Comparison of ENCODE assay signal across 10 mouse cellular contexts in the genomic region with DNA sequence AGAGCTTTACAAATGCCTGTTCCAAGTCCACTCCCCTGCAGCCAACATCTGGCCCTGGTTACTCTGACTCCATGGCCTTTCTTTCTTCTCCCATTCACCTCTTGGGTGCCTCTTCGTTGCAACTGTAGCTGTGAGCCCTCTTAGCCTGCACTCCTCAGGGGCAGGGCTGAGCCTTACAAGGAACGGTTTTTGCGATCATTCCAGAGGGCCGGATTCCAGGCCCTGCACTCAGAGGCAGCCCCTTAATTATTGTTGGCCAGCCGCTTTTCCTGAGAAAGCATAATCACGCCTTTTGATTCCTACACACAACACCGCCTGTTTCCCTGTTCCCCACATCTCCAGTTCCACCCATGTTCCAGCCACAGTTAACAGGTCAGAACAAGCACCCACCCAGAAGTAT. TPM values are rescaled to one million over a fixed set of nuclear protein-coding genes. Genes with fewer than 3 reads are reported as not detected.
DNase-seq lines count a peak whose midpoint lies in the region; ATAC-seq and TF ChIP-seq lines count a peak whose summit lies in the region.
"Had no signal": no experiment of that assay in that cellular context is flagged by ENCODE, and none has a peak within 500 bp of the region (broad histone marks: within the 10 kb centered on the region; RNA-seq: fewer than 3 reads in every experiment).

No protein-coding gene starts in this region.

- DNase-seq in kidney, postnatal 36 days = no peak
- peak; percentile 57 for DNase-seq in gastrocnemius, postnatal 25 days
- peak; percentile 69 for DNase-seq in heart, postnatal 4 days
- DNase-seq in lung, postnatal 14 days = peak; percentile 47
- DNase-seq in hindbrain, embryonic 10.5 days (ENCODE audit: low spot score) = no peak
- DNase-seq in left cerebral cortex, adult 2 months (ENCODE audit: extremely low spot score in 1 of 2, low spot score in 2 of 2) = no peak
- DNase-seq in embryo, embryonic 10.5 days (ENCODE audit: low spot score) = no peak
- DNase-seq: adrenal gland, postnatal 14 days had no signal

- H3K36me3 ChIP-seq in kidney, embryonic 15.5 days = peaks cover 14% of the 10 kb centered on the region
- no peaks in the 10 kb centered on the region for H3K36me3 ChIP-seq in hindbrain, embryonic 10.5 days
- H3K36me3 ChIP-seq: hindbrain, embryonic 12.5 days had no signal

- no peaks in the 10 kb centered on the region for H3K9me3 ChIP-seq in kidney, embryonic 15.5 days (replicated peaks)
- H3K9me3 ChIP-seq in hindbrain, embryonic 10.5 days = no peaks in the 10 kb centered on the region
- H3K9me3 ChIP-seq: hindbrain, embryonic 12.5 days had no signal

- H3K27ac ChIP-seq in kidney, embryonic 15.5 days = peak overlapping the region; percentile 75
- no peak overlapping the region for H3K27ac ChIP-seq in hindbrain, embryonic 10.5 days
- H3K27ac ChIP-seq in left cerebral cortex, adult 2 months = no peak overlapping the region
- H3K27ac ChIP-seq: hindbrain, embryonic 12.5 days had no signal

- WGBS in kidney, embryonic 15.5 days = 43% methylated on average over 7 of the region's 7 CpGs
- 70% methylated on average over 7 of the region's 7 CpGs for WGBS in hindbrain, embryonic 10.5 days

- no peak; the same call in 1 of the 2 replicates for ATAC-seq in kidney, embryonic 15.5 days (replicated peaks; ENCODE audit: low FRiP score)

- no peak overlapping the region for H3K4me2 ChIP-seq in kidney, embryonic 15.5 days
- H3K4me2 ChIP-seq: hindbrain, embryonic 12.5 days had no signal

- TF ChIP-seq CTCF in left cerebral cortex, adult 2 months (IDR thresholded peaks at IDR 0.05) = no peak

- H3K27me3 ChIP-seq in kidney, embryonic 15.5 days = no peaks in the 10 kb centered on the region
- H3K27me3 ChIP-seq in hindbrain, embryonic 10.5 days (ENCODE audit: insufficient read depth, poor library complexity, severe bottlenecking) = no peaks in the 10 kb centered on the region
- H3K27me3 ChIP-seq: hindbrain, embryonic 12.5 days had no signal

- H3K4me1 ChIP-seq in kidney, embryonic 15.5 days = peaks cover 75% of the 10 kb centered on the region
- H3K4me1 ChIP-seq in hindbrain, embryonic 10.5 days (replicated peaks) = 0 out of 2 replicates have a peak, but pooled peaks cover 10% of the 10 kb centered on the region

- H3K4me3 ChIP-seq in kidney, embryonic 15.5 days (replicated peaks) = no peak overlapping the region
- no peak overlapping the region for H3K4me3 ChIP-seq in hindbrain, embryonic 10.5 days
- H3K4me3 ChIP-seq in left cerebral cortex, adult 2 months = no peak overlapping the region
- H3K4me3 ChIP-seq: hindbrain, embryonic 12.5 days had no signal

- intact Hi-C loops in left cerebral cortex, adult 2 months (cut with DNase I) = no loop called here

- no peak overlapping the region for H3K9ac ChIP-seq in kidney, embryonic 15.5 days
- H3K9ac ChIP-seq: hindbrain, embryonic 12.5 days had no signal

RNA-seq across cellular contexts. Expression of gene Creb3l2, which starts 17.6 kb away (rescaled TPM):
- polyA plus RNA-seq in kidney, embryonic 15.5 days (2015; fragmentation: Nextera tagmentation; extraction: Ambion mirVana) = 31.1 and 31.4 TPM in 2 replicates
- 10 to 100 TPM; 10.6 to 11.9 TPM for total RNA-seq in gastrocnemius, postnatal 25 days (2021)
- total RNA-seq in heart, postnatal 4 days (2021) = 10 to 100 TPM; 61.7 to 66.7 TPM
- 7.6 and 9.4 TPM in 2 replicates for polyA plus RNA-seq in hindbrain, embryonic 10.5 days (2016; fragmentation: Nextera tagmentation; extraction: Ambion mirVana)
- 1 to 10 TPM; 6.2 to 8.1 TPM for total RNA-seq in left cerebral cortex, adult 2 months (2021)

Comparison
In these comparisons a context has a peak if more than half of its experiments do, and no peak if none do; other contexts are left out.
1. DNase-seq: peak in gastrocnemius, postnatal 25 days (single experiment), heart, postnatal 4 days (single experiment) and lung, postnatal 14 days (single experiment); none in kidney, postnatal 36 days (0 of 2), hindbrain, embryonic 10.5 days (single experiment), left cerebral cortex, adult 2 months (0 of 2) and embryo, embryonic 10.5 days (single experiment).
2. RNA of gene Creb3l2, which starts 17.6 kb away (total RNA-seq): 61.7 to 66.7 TPM in heart, postnatal 4 days; 10.6 to 11.9 TPM in gastrocnemius, postnatal 25 days and 6.2 to 8.1 TPM in left cerebral cortex, adult 2 months; every median in the first group is over 4 times any median in the second.